Mouse (Mus musculus): ENCODE data around the gene Olfr461. TPM values are rescaled to one million over a fixed set of nuclear protein-coding genes. Genes with fewer than 3 reads are reported as not detected.
"Not testable (repeated sequence)": the region's sequence is repeated elsewhere in the genome, so short reads cannot be mapped to it uniquely, and the experiment has no call there.

Olfr461 gene
- total RNA-seq (2021), result not detected

DNA sequence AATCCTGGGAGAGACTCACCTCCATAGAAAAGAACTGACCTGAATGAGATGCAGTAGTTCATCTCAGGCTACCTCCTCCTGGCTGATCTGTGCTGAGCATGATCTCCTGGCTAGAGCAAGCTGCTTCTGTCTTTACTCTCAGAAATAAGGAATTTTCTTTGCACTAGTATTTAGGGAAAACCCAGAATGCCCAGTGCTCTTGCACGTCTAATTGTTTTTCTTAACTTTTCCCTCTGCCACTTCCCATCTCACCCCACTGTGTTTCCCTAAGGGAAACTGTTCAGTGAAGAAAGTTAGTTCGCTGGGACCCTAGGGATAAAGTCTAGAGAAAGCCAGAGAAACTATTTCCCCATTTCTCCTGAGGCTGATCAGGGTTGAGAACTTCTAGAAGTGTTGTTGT is at the start of gene Olfr461:
Olfr461 (minus strand) TSS at position 101 of the 400 bp plus-strand sequence.
- intact Hi-C loops (cut with DNase I), result no loop called here
- no peak for DNase-seq (ENCODE audit: low spot score)

DNA sequence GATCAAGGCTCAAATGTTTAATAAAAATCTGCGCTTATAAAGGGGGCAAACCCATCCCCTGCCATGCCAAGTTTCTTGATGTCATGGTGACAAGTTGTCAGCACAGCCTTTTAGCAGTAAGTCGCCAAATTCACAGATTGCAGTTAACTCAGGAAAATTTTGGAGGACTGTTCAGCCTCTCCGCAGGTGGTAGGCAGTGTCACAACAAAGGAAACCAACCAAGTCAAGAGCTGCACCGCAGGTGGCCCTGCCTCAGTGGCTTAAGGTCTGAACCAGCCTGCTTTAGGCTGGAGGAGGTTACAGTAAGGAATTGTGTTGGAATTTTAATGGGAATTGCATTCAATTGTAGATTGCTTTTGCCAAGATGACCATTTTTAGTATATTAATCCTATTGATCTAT is 43.7 kb upstream of the Olfr461 start:
- DNase-seq (ENCODE audit: low spot score); intact Hi-C loops (cut with DNase I): not testable (repeated sequence)

DNA sequence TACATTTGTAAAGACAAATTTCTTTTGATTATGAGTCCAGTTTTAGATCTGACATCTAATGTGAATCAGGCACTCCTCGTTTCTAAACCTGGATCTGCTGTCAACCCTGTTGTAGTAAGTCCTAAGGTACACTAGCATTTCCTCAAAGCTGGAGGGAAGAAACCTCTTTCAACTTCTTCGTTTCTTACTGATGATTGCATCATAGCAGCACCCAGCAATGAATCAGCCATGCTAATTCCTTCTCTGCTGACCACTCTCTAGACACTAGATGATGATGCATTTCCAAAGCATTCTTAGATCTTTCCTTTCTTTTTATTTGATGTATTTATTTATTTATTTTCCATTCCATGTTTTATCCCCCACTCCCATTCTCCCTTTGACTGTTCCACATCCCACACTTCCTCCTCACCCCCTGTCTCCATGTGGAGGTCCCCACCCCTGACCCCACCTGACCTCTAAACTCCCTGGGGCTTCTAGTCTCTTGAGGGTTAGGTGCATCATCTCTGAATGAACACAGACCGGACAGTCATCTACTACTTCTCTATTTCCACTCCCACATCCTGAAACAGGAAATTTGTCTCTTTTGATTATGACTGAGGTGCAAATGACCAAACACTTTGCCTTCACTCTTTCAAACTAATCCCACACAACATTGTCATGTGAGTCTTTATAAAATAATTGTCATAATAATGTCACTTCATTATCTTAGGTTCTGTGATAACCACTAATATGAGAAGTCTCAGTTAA is 40.1 kb upstream of the Olfr461 start:
- intact Hi-C loops (cut with DNase I), result no loop called here
- no peak for DNase-seq (ENCODE audit: low spot score)

DNA sequence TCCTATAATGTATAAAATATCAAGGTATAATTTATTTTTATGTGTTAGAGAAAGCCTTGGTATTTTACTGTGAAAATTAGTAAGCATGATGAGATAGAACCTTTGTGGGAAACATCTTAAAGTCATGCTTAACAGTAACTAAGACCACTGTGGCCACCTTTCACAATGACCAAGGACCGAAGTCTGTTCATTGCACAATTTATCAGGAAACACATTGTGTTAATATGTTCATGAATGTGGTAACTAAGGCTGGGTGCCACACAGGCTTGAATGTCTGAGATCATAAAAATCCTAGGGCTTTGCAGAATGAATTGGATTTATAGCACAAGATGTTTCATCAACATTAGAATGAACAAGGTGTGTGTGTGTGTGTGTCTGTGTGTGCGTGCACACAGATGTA is 33.5 kb upstream of the Olfr461 start:
- DNase-seq (ENCODE audit: low spot score), result no peak
- intact Hi-C loops (cut with DNase I), result no loop called here

DNA sequence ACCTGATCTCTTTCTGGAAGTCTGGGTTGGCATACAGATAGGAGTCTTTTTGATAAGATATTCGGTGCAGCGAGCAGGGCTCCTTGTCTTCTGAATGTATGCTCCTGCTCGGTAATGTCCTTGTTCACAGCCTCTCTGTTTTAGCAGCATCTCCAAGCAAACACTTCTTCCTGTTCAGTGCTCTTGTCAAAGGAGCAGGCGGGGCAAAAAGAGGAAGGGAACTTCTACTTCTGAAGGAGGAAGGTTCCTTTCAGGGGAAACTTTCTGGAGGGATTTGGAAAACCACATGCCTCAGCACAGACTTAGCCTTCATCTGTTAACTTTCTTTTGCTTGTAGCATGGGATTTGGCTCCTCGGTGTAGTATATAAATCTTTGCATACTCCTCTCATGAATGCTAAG is 30.8 kb upstream of the Olfr461 start, which contains the start of gene Clec5a:
Clec5a (minus strand) TSS at position 177 of the 400 bp plus-strand sequence.
- intact Hi-C loops (cut with DNase I), result no loop called here
- no peak for DNase-seq (ENCODE audit: low spot score)

DNA sequence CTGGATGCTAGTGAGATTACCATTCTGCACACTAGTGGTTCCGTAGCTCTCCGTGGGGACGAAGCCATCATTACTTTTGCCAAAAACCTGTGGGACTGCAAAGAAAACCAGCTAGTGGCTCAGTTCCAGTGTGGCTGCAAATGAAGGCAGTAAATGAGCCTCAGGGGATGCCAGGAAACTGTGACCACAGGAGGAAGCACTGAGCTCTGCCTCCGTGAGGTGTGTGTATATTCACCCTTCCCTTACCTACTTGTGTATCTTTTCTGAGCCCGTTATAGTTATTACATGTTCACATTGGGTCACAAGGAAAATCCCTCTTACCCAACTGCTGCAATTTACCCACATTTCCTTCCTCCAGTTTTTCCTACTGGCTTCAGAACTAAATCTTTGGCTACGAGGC is 29.5 kb upstream of the Olfr461 start:
- intact Hi-C loops (cut with DNase I), result no loop called here
- DNase-seq (ENCODE audit: low spot score), result no peak

DNA sequence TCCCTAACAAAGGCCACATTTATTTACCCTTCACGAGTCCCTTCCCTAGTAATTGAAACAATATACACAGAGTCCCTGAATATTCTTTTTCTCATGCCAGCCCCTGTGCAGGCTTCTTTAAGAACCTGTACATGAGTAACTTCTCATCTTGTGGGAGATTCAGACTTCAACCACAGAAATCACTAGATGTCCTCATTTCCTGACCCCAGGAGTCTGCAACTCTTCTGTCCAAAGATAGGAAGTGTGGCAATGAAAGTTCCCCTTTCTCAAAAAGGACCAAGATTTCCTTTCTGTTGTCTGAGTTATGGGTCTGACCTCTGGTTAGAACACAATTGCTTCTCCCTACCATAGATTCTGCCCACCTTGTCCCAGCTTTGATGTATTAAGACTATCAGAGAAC is 21.5 kb upstream of the Olfr461 start:
- no peak for DNase-seq (ENCODE audit: low spot score)
- intact Hi-C loops (cut with DNase I), result no loop called here

DNA sequence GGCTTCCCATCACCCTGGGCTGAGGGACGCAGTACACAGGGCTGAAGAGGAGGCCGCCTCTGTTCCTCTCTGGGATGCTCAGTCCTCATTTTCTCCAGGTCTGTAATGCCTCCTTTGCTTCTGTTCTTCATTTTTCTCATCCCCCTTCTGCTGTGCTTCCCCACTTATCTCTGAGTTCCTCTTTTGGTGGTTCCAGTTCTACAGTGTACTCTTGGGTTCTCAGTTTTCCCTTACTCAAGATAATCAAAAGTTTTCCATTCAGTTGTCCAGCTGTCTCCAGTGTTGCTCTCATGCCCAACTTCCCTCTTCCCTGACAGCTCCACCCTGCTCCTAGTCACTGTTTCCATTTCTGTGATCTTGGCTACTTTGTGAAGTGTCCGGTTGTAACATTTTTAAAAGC is 18.8 kb upstream of the Olfr461 start:
- DNase-seq (ENCODE audit: low spot score), result no peak
- intact Hi-C loops (cut with DNase I), result no loop called here

DNA sequence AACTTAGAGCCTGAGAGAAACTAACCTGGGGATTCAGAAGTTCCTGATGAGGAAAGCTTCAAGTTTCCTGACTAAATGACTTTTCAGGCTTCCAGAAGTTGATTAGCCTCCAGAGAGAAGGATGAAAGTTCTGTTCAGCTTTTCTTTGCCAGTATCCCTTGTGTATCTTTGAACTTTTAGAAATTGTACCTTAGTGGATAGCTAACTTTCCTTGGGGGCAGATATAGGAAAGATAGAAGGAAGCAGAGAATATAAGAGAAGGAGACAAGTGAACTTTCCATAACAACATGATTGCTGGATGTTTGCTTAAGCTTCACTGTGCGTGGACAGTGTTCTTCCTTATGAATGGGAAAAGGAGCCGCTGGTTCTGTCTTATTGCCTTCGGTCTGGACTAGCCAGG is 14.3 kb upstream of the Olfr461 start, which contains the start of gene Olfr460:
Olfr460 (plus strand) TSS at position 301 of the 400 bp plus-strand sequence.
- intact Hi-C loops (cut with DNase I), result no loop called here
- DNase-seq (ENCODE audit: low spot score), result no peak

DNA sequence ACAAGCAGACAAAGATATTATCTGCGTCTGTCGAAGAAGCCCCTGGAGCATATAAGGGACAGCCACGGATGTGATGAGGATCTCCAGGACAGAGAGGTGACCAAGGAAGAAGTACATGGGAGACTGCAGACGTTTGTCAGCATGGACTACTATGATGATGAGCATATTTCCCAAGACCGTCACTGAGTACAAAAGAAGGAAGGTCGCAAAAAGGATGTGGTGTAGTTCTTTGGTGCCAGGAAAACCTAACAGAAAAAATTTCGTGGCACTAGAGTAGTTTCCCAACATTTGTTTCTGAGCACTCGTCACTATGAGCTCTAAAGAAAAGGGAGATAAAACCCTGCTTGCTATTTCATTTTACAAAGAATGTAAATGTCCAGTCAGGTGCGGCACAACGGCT is 10.2 kb downstream of the Olfr461 start:
- DNase-seq (ENCODE audit: low spot score), result no peak
- intact Hi-C loops (cut with DNase I), result no loop called here

DNA sequence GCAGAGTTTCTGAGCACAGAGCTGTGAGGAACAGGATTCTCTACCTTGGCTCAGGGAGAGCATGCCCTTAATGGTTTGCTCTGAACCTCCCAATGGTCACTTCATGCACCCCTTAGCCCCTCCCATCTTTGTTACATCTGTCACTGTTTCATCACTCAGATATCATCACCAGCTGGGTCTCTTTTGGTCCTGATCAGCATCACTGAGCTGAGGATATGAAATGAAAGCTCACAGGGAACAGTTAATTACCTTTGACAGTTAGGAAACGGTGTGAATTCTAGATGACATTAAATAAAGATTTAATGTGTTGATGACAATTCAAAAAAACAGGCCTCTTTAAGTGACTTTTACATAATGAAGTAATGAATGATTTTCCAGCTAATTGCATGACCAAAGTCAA is 35.4 kb downstream of the Olfr461 start, which contains the start of gene Prss37:
Prss37 (minus strand) TSS at position 101 of the 400 bp plus-strand sequence.
- no peak for DNase-seq (ENCODE audit: low spot score)
- intact Hi-C loops (cut with DNase I), result no loop called here

DNA sequence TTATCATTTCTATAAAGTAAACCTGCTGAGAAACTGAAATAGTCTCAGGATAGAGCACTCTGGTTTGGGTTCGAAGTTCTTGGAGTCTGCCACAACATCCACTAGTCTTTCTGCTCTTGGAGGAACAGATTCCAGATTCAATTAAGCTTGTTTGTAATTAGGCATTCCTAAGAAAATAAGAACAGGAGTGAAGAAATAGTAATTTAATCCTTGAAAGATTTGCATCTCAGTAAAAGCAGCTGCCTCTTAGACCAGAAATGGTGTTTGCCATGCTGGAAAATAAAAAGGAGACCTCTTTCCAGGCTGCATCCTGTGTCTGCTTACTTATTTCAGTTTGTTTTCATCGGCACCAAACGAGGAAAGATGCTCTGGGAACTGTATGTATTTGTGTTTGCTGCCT is 61.6 kb downstream of the Olfr461 start, which contains the start of gene Tas2r108:
Tas2r108 (plus strand) TSS at position 301 of the 400 bp plus-strand sequence.
- no peak for DNase-seq (ENCODE audit: low spot score)
- intact Hi-C loops (cut with DNase I), result no loop called here

Other genes with a start within 250 kb of the Olfr461 start
- gene Agk, start 229.9 kb downstream of the Olfr461 start, total RNA-seq (2021), result 10 to 100 TPM; 16.2 to 20.2 TPM
- 1 to 10 TPM; 2.7 to 4.0 TPM for gene E330009J07Rik, start 118.9 kb downstream of the Olfr461 start, total RNA-seq (2021)
- gene Wee2, start 116.0 kb downstream of the Olfr461 start, total RNA-seq (2021), result not detected
- 10 to 100 TPM; 33.0 to 33.8 TPM for gene Ssbp1, start 83.7 kb downstream of the Olfr461 start, total RNA-seq (2021)
- not detected for gene Tas2r137, start 63.8 kb downstream of the Olfr461 start, total RNA-seq (2021)
- not detected for gene Tas2r108, start 61.5 kb downstream of the Olfr461 start, total RNA-seq (2021)
- gene Prss37, start 35.5 kb downstream of the Olfr461 start, total RNA-seq (2021), result not detected
- gene Olfr460, start 14.4 kb upstream of the Olfr461 start, total RNA-seq (2021), result not detected
- gene Clec5a, start 30.8 kb upstream of the Olfr461 start, total RNA-seq (2021), result 1 to 10 TPM; 1.1 to 1.6 TPM
- not detected for gene Tas2r138, start 58.3 kb upstream of the Olfr461 start, total RNA-seq (2021)
- gene Mgam, start 73.8 kb upstream of the Olfr461 start, total RNA-seq (2021), result under 1 TPM; 0.36 to 0.45 TPM

All from heart, postnatal 25 days (tissue).